Mouse (Mus musculus) megakaryocyte progenitor cell, adult 5-6 weeks (primary cell): ENCODE results near the gene Dalrd3. TPM values are rescaled to one million over a fixed set of nuclear protein-coding genes. Genes with fewer than 3 reads are reported as not detected.
"Not testable (repeated sequence)": the region's sequence is repeated elsewhere in the genome, so short reads cannot be mapped to it uniquely, and the experiment has no call there.

Experiments used
- ATAC-seq: replicated peaks from 2 replicates; pipeline ENCODE4 v1.8.0; 2016; ENCODE audit warnings: mild to moderate bottlenecking, moderate TSS enrichment, inconsistent platforms; ENCODE audit not compliant: poor library complexity
- total RNA-seq, 2 experiments: library from RNA; stranded (forward) in 1 of 2; stranded (reverse) in 1 of 2; fragments of 157-497, 149-512 nt in 1 of 2; fragments of 200-1000 nt in 1 of 2; gene quantifications; 2 replicates each; pipeline versions ENCODE4 v1.2.3 to v1.2.4; 2015 to 2017

Gene Dalrd3
- total RNA-seq, 2 experiments from 2014 or later: 43.4 to 95.3 TPM

DNA sequence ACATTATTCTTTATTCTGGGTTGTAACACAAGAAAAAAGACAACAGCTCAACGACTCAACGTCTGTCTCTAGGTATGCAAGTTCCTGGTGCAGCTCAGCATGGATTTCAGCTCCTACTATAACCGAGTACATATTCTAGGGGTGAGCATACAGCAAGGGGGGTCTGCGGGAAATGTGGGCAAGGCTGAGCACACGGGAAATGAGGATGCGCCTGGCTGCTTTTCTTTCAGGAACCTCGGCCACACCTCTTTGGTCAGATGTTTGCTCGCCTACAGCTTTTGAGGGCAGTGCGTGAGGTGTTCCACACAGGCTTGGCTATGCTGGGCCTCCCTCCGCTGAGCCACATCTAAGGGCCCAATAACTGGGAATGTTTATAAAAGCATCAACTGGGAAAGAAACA lies 2.6 kb downstream of the Dalrd3 start:
- no peak for ATAC-seq

DNA sequence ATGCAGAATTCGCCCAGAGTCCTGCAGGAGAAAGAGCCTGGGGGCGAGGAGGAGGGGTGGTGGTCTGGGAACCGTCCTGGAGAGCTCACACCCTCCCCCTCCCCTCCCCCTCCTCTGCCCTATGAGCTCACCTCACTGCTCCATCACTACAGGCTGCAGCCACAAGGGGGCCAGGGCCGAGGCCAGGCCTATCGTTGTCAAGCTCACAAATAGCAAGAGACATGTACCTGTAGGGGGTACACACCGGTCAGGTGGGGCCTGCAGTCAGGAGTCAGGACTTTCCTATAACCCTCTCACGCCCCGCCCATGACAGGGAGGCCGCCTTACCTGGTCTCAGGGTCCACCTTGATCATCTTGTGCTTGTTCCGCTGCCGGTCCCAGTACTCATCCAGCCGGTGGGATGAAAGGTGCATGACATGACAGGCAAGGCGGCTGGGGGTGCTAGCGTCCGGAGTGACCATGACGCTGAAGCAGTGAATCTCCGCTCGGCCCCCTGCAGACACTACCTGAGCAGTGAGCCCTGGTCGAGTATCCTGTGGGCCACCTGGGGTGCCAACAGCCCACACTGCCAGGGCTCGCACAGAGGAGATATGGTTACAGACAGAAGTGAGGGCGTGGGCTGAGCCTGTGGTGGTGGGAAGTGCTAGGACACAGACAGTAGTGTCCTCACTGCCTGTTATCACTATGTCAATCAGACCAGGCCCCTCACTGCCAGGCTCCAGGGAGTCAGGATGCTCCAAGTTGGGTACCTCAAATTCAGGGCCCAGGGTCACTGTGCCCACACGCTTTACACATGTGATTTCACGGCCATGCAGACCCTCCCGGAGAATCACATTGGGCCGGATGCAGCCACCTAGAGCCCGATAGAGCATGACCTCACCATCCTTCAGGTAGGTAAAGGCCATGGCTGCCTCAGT lies 4.3 kb downstream of the Dalrd3 start:
- peak; percentile 20; the same call in 1 of the 2 replicates for ATAC-seq

DNA sequence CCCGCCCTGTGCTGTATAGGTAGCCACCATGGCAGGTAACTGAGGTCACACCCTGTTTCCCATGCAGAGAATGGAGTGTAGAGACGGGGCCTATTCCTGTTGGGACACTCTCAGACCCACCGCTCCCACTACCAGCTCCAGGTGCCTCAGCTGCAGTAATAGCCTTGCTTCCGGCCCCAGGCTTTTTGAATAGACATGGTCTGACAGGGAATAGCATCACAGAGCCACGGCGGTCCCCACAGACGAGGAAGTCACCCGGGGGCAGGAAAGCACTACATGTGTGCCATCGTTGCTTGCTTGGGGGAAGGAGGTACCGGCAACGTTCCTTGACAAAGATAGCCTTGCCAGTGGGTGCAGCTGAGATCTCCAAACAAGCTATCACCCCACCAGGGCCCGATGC lies 5.2 kb downstream of the Dalrd3 start:
- no peak for ATAC-seq

DNA sequence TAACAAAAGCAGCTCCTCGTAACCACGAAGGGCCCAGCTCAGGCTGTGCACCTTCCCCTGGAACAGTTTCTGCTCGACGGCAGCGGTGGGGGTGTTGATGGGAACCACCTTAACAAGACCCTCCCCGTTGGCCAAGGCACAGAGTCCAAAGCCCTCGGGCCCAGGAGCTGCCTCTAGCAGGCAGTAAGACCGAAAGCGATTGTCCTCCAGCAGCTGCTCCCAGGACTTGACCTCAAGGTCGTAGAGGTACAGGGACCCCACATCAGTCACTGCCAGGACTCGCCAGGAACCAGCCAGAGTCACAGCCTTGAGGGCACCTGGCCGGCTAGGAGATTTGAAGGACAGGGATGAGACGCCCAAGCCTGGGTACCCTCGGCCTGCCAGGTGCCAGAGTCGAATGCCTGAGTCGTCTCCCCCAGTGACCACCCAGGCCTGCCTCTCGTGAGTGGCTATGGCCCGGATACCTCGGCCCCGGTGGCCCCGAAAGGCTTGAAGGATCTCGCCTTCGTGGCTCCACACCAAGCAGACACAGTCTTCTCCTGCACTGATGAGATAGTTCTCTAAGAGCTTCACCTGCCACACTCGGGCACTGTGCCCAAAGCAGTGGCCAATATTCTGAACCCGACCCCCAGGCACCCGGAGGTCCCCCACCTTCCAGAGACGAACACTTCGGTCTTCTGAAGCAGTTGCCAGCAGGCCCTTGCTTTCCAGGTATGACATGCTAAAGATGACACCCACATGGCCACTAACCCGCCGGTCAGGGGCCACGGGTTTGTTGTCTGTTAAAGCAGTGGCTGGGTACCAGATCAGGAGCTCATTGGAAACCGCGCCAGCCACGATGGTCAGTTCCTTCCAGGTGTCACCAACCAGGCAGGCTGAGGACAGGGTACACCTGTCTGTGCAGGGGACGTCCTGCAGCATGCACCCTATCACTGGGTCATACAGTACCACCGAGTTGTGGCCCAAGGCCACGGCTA lies 5.9 kb downstream of the Dalrd3 start:
- ATAC-seq: no peak

- no peak for ATAC-seq
These were observed 7.3 kb downstream of the Dalrd3 start for GRCm38 (mm10) chr9:108577025-108577424.

DNA sequence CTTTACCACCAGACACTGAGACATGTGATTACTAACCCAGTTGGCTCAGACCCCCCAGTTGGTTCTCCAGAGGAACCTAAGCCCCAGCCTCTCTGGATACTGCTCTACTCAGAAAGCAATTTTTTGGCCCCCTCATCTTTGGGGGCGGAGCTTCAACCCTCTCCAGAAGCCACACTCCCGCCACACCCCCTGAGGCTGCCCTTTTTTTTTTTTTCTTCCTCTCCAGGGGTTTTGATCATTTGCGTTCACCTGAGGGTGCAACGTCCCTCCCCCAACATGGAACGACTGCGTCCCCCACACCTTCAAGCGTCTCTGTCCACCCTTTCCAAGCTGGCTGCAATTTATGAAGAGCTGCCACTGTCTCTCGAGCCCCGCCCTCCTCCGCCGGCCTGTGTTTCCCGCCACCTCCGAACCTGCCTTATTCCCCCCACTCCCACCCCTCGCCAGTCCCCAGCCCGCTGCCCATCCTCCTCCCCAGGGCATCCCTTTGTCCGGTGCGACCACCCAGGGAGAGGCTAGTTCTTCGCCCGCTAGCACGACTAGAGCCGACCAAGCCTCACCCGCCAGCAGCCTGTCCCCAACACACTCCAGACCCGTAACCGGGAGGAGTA lies 8.4 kb downstream of the Dalrd3 start:
- ATAC-seq: peak; percentile 25

GRCm38 (mm10) chr9:108578545-108579343 lies 9.1 kb downstream of the Dalrd3 start, which contains the start of gene Wdr6:
Gene Wdr6 (minus strand): TSS chr9:108578739.
- ATAC-seq: peak; percentile 91

GRCm38 (mm10) chr9:108579344-108579690 lies 9.6 kb downstream of the Dalrd3 start:
- no peak for ATAC-seq

DNA sequence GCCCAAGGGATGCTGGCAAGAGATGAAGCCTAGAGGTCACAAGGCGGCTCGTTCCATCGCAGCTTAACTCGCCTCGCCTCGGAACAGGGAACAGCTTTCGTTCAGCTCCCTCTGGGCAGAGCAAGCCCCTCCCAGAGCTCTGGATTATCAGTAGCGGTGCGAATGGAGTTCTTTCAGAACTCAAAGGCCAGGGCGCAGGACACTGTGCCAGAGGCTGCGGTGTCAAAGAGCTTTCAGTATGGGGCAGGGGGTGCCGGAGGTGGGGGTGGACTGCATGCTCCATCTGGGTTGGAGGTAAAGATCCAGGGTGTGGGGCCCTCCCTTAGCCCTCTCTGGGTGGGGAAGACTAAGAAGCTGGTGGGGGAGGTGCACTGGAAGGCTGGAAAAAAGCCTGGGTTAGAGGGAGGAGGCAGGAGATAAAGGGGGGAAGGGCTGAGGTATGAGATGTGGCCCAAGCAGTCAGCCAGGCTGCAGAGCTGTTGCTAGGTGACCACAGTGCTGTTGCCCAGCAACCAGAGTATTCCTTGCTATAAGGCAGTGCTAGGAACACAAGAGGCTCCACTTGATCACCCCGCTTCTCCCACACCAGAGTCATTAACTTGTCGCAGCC lies 18.0 kb downstream of the Dalrd3 start:
- no peak; the same call in 1 of the 2 replicates for ATAC-seq

GRCm38 (mm10) chr9:108589229-108589628 lies 19.5 kb downstream of the Dalrd3 start:
- peak; percentile 81 for ATAC-seq

DNA sequence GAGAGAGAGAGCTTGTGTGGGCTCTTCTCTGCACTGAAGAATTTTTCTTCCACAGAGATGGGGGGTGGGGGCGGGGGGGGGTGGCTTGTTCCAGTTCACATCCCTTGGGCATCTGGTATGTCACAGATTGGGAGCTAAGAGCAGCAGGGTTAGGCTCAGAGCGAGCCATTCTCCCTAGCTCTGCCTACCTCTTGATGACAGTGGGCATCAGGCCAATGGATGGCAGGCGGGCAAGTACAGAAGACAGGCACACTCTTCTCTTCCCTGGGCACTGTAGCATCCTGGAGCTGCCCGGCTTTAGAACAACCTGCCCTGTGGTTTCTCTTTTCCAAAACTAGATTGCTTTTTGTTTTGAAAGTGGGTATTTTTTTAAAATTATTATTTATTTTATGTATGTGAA lies 21.8 kb downstream of the Dalrd3 start:
- no peak for ATAC-seq

- ATAC-seq: peak; percentile 38; the same call in 1 of the 2 replicates
These were observed 24.7 kb downstream of the Dalrd3 start for GRCm38 (mm10) chr9:108594354-108594753.

GRCm38 (mm10) chr9:108596998-108597764 lies 27.5 kb downstream of the Dalrd3 start, which contains the start of gene P4htm:
Gene P4htm (minus strand): TSS chr9:108597667.
- peak; percentile 88 for ATAC-seq

DNA sequence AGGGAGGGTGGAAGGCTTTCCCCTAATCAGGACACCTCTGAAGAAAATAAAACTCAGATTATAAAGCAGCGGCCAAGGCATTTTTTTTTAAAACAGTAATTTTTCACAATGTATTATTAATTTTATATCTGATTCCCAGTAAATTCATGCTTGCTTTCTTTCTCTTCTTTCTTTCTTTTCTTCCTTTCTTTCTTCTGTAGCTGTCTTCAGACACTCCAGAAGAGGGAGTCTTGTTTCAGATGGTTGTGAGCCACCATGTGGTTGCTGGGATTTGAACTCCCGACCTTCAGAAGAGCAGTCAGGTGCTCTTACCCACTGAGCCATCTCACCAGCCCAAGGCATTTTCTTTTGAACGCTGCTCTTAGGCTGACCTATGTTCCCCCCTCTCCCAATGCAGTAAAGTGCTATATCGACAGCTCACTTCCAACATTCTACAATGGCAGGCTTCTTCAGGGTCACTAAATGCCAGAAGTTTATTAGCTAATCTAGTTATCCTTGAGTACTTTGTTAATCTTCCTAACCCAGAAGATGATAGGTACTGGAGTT lies 29.4 kb downstream of the Dalrd3 start:
- ATAC-seq: no peak

GRCm38 (mm10) chr9:108600011-108600410 lies 30.3 kb downstream of the Dalrd3 start:
- no peak for ATAC-seq

DNA sequence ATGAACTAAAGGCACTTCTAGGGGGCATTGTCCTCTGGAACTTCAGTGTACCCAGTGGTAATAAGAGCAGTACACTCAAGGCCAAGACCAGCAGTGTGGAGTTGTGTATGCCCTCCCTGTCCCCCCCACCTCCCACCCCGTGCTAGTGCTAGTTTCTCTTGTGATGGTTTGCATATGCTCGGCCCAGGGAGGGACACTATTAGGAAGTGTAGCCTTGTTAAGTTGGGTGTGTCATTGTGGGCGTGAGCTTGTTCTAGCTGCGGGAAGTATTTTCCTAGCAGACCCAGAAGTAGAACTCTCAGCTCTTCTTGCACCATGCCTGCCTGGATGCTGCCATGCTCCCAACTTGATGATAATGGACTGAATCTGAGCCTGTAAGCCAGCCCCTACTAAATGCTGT lies 32.3 kb downstream of the Dalrd3 start:
- no peak for ATAC-seq

GRCm38 (mm10) chr9:108607929-108608328 lies 38.2 kb downstream of the Dalrd3 start:
- ATAC-seq: not testable (repeated sequence)

DNA sequence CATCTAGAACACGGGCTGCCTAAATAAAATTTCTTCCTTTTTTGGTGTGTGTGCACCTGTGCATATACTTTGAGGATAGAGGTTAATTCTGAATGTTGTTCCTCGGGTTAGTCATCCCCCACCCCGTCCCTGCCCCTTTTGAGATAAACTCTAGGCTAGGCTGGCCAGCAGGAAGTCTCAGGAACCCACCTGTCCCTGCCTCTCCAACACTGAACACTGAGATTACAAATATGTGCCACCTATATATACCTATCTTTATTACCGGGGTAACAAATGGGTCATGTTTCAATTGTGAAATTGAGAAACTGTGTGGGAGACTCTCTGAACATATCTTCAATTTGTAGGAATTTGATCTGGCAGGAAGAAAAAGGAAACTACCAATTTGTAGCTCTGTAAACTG lies 39.2 kb downstream of the Dalrd3 start:
- ATAC-seq: no peak

GRCm38 (mm10) chr9:108611488-108611887 lies 41.8 kb downstream of the Dalrd3 start:
- ATAC-seq: no peak
